ENCODE assay signal across 9 mouse cellular contexts in genomic region chr10:67053475-67053874, GRCm38 (mm10). TPM values are rescaled to one million over a fixed set of nuclear protein-coding genes. Genes with fewer than 3 reads are reported as not detected.
DNase-seq lines count a peak whose midpoint lies in the region; ATAC-seq and TF ChIP-seq lines count a peak whose summit lies in the region.
"Had no signal": no experiment of that assay in that cellular context is flagged by ENCODE, and none has a peak within 500 bp of the region (broad histone marks: within the 10 kb centered on the region; RNA-seq: fewer than 3 reads in every experiment).

No protein-coding gene starts in this region.

- WGBS in heart, embryonic 11.5 days (ENCODE audit: insufficient replicate concordance): 25% methylated on average over 9 of the region's 9 CpGs
- 7% methylated on average over 9 of the region's 9 CpGs for WGBS in forebrain, embryonic 15.5 days
- 46% methylated on average over 9 of the region's 9 CpGs for WGBS in intestine, embryonic 16.5 days
- WGBS in thymus, adult 2 months: 87% methylated on average over 9 of the region's 9 CpGs

- H3K4me2 ChIP-seq in heart, embryonic 11.5 days: no peak overlapping the region
- no peak overlapping the region for H3K4me2 ChIP-seq in forebrain, embryonic 15.5 days (replicated peaks)
- no peak overlapping the region for H3K4me2 ChIP-seq in intestine, embryonic 16.5 days (ENCODE audit: low read depth, low read length)

- TF ChIP-seq POLR2A in thymus, adult 2 months (IDR thresholded peaks at IDR 0.05; ENCODE audit: control insufficient read depth, extremely low read depth, insufficient read depth, low read length, poor library complexity): no peak

- no peaks in the 10 kb centered on the region for H3K27me3 ChIP-seq in heart, embryonic 11.5 days (ENCODE audit: control insufficient read depth, insufficient read depth, low read length)
- no peaks in the 10 kb centered on the region for H3K27me3 ChIP-seq in forebrain, embryonic 15.5 days
- H3K27me3 ChIP-seq in intestine, embryonic 16.5 days (replicated peaks; ENCODE audit: control insufficient read depth, insufficient read depth, low read length): no peaks in the 10 kb centered on the region
- H3K27me3 ChIP-seq in thymus, adult 2 months (ENCODE audit: control insufficient read depth, insufficient read depth, low read length): no peaks in the 10 kb centered on the region

- no peak overlapping the region for H3K27ac ChIP-seq in heart, embryonic 11.5 days (ENCODE audit: low read depth, low read length)
- peak overlapping the region; percentile 75 for H3K27ac ChIP-seq in forebrain, embryonic 15.5 days (replicated peaks)
- peak overlapping the region; percentile 57; the same call in 1 of the 2 replicates for H3K27ac ChIP-seq in intestine, embryonic 16.5 days (ENCODE audit: low read length)
- H3K27ac ChIP-seq in thymus, adult 2 months (ENCODE audit: control insufficient read depth, insufficient read depth, low read length): no peak overlapping the region

- no peak overlapping the region for H3K9ac ChIP-seq in heart, embryonic 11.5 days (ENCODE audit: low read depth, low read length)
- no peak overlapping the region for H3K9ac ChIP-seq in forebrain, embryonic 15.5 days (replicated peaks)
- H3K9ac ChIP-seq in intestine, embryonic 16.5 days (ENCODE audit: low read depth, low read length): no peak overlapping the region

- H3K4me3 ChIP-seq in heart, embryonic 11.5 days (ENCODE audit: low read depth, low read length): no peak overlapping the region
- no peak overlapping the region for H3K4me3 ChIP-seq in forebrain, embryonic 15.5 days
- H3K4me3 ChIP-seq in intestine, embryonic 16.5 days (ENCODE audit: low read length): no peak overlapping the region
- no peak overlapping the region for H3K4me3 ChIP-seq in thymus, adult 2 months (ENCODE audit: control insufficient read depth, insufficient read depth, low read length)
- H3K4me3 ChIP-seq: erythroblast, embryonic 14.5 days had no signal

- H3K9me3 ChIP-seq in heart, embryonic 11.5 days (replicated peaks; ENCODE audit: control insufficient read depth, low read length): no peaks in the 10 kb centered on the region
- no peaks in the 10 kb centered on the region for H3K9me3 ChIP-seq in forebrain, embryonic 15.5 days
- H3K9me3 ChIP-seq in intestine, embryonic 16.5 days (ENCODE audit: control insufficient read depth, low read length): no peaks in the 10 kb centered on the region

- H3K4me1 ChIP-seq in heart, embryonic 11.5 days (ENCODE audit: control insufficient read depth, insufficient read depth, low read length): peaks cover 21% of the 10 kb centered on the region
- H3K4me1 ChIP-seq in forebrain, embryonic 15.5 days: peaks cover 37% of the 10 kb centered on the region
- H3K4me1 ChIP-seq in intestine, embryonic 16.5 days (ENCODE audit: control insufficient read depth, insufficient read depth, low read length): peaks cover 18% of the 10 kb centered on the region
- H3K4me1 ChIP-seq in thymus, adult 2 months (replicated peaks; ENCODE audit: control insufficient read depth, insufficient read depth, low read length): peaks cover 4% of the 10 kb centered on the region

- DNase-seq in heart, adult 11 months: peak; percentile 94
- peak; percentile 90 for DNase-seq in ES-CJ7 (ENCODE audit: low read depth, low spot score)
- no peak for DNase-seq in thymus, adult 2 months
- DNase-seq in cerebellum, postnatal 4 days (ENCODE audit: low spot score in 2 of 2): no peak
- no peak for DNase-seq in left cerebral cortex, adult 18-20 months (ENCODE audit: low spot score in 2 of 2)

- ATAC-seq in heart, embryonic 11.5 days (replicated peaks; ENCODE audit: insufficient number of reproducible peaks, low FRiP score, low TSS enrichment): no peak
- ATAC-seq in forebrain, embryonic 15.5 days (replicated peaks): peak; percentile 68
- ATAC-seq in intestine, embryonic 16.5 days: no peak

- no peaks in the 10 kb centered on the region for H3K36me3 ChIP-seq in heart, embryonic 11.5 days (ENCODE audit: control insufficient read depth, insufficient read depth, low read length)
- no peaks in the 10 kb centered on the region for H3K36me3 ChIP-seq in forebrain, embryonic 15.5 days
- H3K36me3 ChIP-seq in intestine, embryonic 16.5 days (ENCODE audit: control insufficient read depth, insufficient read depth, low read length): no peaks in the 10 kb centered on the region
- no peaks in the 10 kb centered on the region for H3K36me3 ChIP-seq in thymus, adult 2 months (ENCODE audit: control insufficient read depth, insufficient read depth, low read length)

- TF ChIP-seq CTCF in thymus, adult 2 months (IDR thresholded peaks at IDR 0.05; ENCODE audit: borderline replicate concordance, control insufficient read depth, extremely low read depth, insufficient read depth, low read length, poor library complexity): no peak

RNA-seq across cellular contexts. Expression of gene Jmjd1c, which starts 42.5 kb away (rescaled TPM):
- polyA plus RNA-seq in heart, embryonic 11.5 days (2014; fragmentation: Nextera tagmentation; extraction: Ambion mirVana): 31.7 and 39.5 TPM in 2 replicates
- 64.1 and 65.2 TPM in 2 replicates for polyA plus RNA-seq in forebrain, embryonic 15.5 days (2015; fragmentation: Nextera tagmentation; extraction: Ambion mirVana)
- 21.9 and 22.2 TPM in 2 replicates for polyA plus RNA-seq in intestine, embryonic 16.5 days (2015; fragmentation: Nextera tagmentation; extraction: Ambion mirVana)
- polyA plus RNA-seq in thymus, adult 2 months (2012; rRNA removed): 31.5 and 38.4 TPM in 2 replicates
- 10 to 100 TPM; 75.9 to 85.6 TPM for total RNA-seq in left cerebral cortex, adult 18-20 months (2021)

RNA-seq across cellular contexts. Expression of gene Reep3, which starts 43.3 kb away (rescaled TPM):
- 21.5 and 23.7 TPM in 2 replicates for polyA plus RNA-seq in heart, embryonic 11.5 days (2014; fragmentation: Nextera tagmentation; extraction: Ambion mirVana)
- 36.6 and 37.0 TPM in 2 replicates for polyA plus RNA-seq in forebrain, embryonic 15.5 days (2015; fragmentation: Nextera tagmentation; extraction: Ambion mirVana)
- 36.2 and 42.1 TPM in 2 replicates for polyA plus RNA-seq in intestine, embryonic 16.5 days (2015; fragmentation: Nextera tagmentation; extraction: Ambion mirVana)
- 12.9 and 13.2 TPM in 2 replicates for polyA plus RNA-seq in thymus, adult 2 months (2012; rRNA removed)
- total RNA-seq in left cerebral cortex, adult 18-20 months (2021): 10 to 100 TPM; 16.6 to 17.1 TPM

Comparison
In these comparisons a context has a peak if more than half of its experiments do, and no peak if none do; other contexts are left out.
1. DNase-seq: peak in heart, adult 11 months (single experiment) and ES-CJ7 (single experiment); none in thymus, adult 2 months (single experiment), cerebellum, postnatal 4 days (0 of 2) and left cerebral cortex, adult 18-20 months (0 of 2).
2. H3K27ac ChIP-seq: peak in forebrain, embryonic 15.5 days (single experiment) and intestine, embryonic 16.5 days (single experiment); none in heart, embryonic 11.5 days (single experiment) and thymus, adult 2 months (single experiment).